Mouse (Mus musculus): ENCODE measurements at regions not wholly inside any gene's neighbourhood (a gene's known extent, or its start where the extent isn't known, plus 50 kb on each side); places are given as distances from the start of the nearest gene placed in this dataset.

DNA sequence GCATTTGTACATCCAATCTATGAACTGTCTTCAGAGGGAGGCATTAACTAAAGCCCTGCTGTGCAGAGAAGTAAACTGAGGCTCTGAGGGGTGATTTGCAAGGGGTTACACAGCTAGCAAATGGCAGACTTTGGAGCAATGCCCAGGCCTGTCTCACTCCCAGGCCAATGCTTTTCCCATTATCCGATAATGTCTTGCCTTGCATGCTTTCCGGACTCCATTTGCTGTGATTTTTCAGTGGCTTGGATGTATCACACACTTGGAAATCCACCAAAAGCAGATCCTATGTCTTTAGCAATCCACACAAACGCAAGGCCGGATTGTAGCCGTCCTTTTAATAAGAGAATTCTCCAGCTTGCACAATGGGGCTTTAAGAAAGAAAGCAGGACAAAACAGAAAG, 281.7 kb upstream of the Ppargc1a start:
- Histone ChIP-seq H3K4me3 (ENCODE audit: insufficient read depth, low read depth, low read length) (no peak overlapping the region), H3K27ac (ENCODE audit: insufficient read depth, low read depth, low read length) (no peak overlapping the region), H3K36me3 (ENCODE audit: control insufficient read depth, insufficient read depth, low read length) (no peaks in the 10 kb centered on the region), H3K27me3 (replicated peaks; ENCODE audit: control insufficient read depth, insufficient read depth, low read length) (no peaks in the 10 kb centered on the region), H3K4me1 (ENCODE audit: control insufficient read depth, insufficient read depth, low read length) (no peaks in the 10 kb centered on the region)
- no peak for TF ChIP-seq CTCF (conservative IDR thresholded peaks at IDR 0.05; ENCODE audit: insufficient read depth, insufficient read length, low read depth, low read length)
- WGBS, result 81% methylated on average over 5 of the region's 5 CpGs
- no peak for DNase-seq

- H3K4me1 ChIP-seq (ENCODE audit: control insufficient read depth, insufficient read depth, low read length), result no peaks in the 10 kb centered on the region
- no peaks in the 10 kb centered on the region for H3K27me3 ChIP-seq (replicated peaks; ENCODE audit: control insufficient read depth, insufficient read depth, low read length)
- TF ChIP-seq CTCF (conservative IDR thresholded peaks at IDR 0.05; ENCODE audit: insufficient read depth, insufficient read length, low read depth, low read length) (no peak), POLR2A (IDR thresholded peaks at IDR 0.05; ENCODE audit: low read depth, low read length) (no peak)
- DNase-seq, result no peak
- 82% methylated on average over 5 of the region's 5 CpGs for WGBS
- no peak overlapping the region for H3K4me3 ChIP-seq (ENCODE audit: insufficient read depth, low read depth, low read length)
- H3K36me3 ChIP-seq (ENCODE audit: control insufficient read depth, insufficient read depth, low read length), result no peaks in the 10 kb centered on the region
- H3K27ac ChIP-seq (ENCODE audit: insufficient read depth, low read depth, low read length), result no peak overlapping the region
Observed at GRCm38 (mm10) chr5:51842189-51842588, 274.7 kb upstream of the Ppargc1a start.

GRCm38 (mm10) chr5:51841763-51842162, 274.2 kb upstream of the Ppargc1a start:
- Histone ChIP-seq H3K27ac (ENCODE audit: insufficient read depth, low read depth, low read length) (no peak overlapping the region), H3K4me1 (ENCODE audit: control insufficient read depth, insufficient read depth, low read length) (no peaks in the 10 kb centered on the region), H3K36me3 (ENCODE audit: control insufficient read depth, insufficient read depth, low read length) (no peaks in the 10 kb centered on the region), H3K4me3 (ENCODE audit: insufficient read depth, low read depth, low read length) (no peak overlapping the region), H3K27me3 (replicated peaks; ENCODE audit: control insufficient read depth, insufficient read depth, low read length) (no peaks in the 10 kb centered on the region)
- no peak for DNase-seq
- TF ChIP-seq POLR2A (IDR thresholded peaks at IDR 0.05; ENCODE audit: low read depth, low read length), result no peak
- TF ChIP-seq CTCF (conservative IDR thresholded peaks at IDR 0.05; ENCODE audit: insufficient read depth, insufficient read length, low read depth, low read length), result no peak
- 85% methylated on average over 2 of the region's 2 CpGs for WGBS

GRCm38 (mm10) chr5:51840638-51841329, 273.3 kb upstream of the Ppargc1a start:
- no peaks in the 10 kb centered on the region for H3K36me3 ChIP-seq (ENCODE audit: control insufficient read depth, insufficient read depth, low read length)
- WGBS, result 89% methylated on average over 11 of the region's 11 CpGs
- H3K27me3 ChIP-seq (replicated peaks; ENCODE audit: control insufficient read depth, insufficient read depth, low read length), result no peaks in the 10 kb centered on the region
- no peak overlapping the region for H3K27ac ChIP-seq (ENCODE audit: insufficient read depth, low read depth, low read length)
- H3K4me1 ChIP-seq (ENCODE audit: control insufficient read depth, insufficient read depth, low read length), result no peaks in the 10 kb centered on the region
- no peak overlapping the region for H3K4me3 ChIP-seq (ENCODE audit: insufficient read depth, low read depth, low read length)
- DNase-seq, result no peak
- no peak for TF ChIP-seq POLR2A (IDR thresholded peaks at IDR 0.05; ENCODE audit: low read depth, low read length)
- TF ChIP-seq CTCF (conservative IDR thresholded peaks at IDR 0.05; ENCODE audit: insufficient read depth, insufficient read length, low read depth, low read length), result no peak

DNA sequence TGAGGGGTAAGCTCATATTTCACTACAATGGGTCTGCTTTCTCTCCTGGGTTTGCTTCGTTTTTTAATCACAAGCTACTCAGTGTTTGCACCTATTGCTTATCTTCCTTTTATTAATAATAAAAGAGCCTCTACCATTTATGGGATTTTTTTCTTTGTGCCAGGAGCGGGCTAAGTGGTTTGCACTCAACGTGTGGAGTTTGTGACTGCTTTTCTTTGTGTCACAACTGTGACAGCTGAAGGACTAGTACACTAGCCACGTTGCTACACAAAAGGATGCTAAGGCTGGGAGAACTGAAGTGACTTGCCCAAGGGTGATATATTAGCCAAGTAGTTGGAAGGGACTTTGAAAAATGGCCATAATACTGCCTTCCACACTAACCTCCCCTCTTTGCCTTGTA, 271.8 kb upstream of the Ppargc1a start:
- H3K27ac ChIP-seq (ENCODE audit: insufficient read depth, low read depth, low read length), result no peak overlapping the region
- H3K4me3 ChIP-seq (ENCODE audit: insufficient read depth, low read depth, low read length), result no peak overlapping the region
- no peaks in the 10 kb centered on the region for H3K36me3 ChIP-seq (ENCODE audit: control insufficient read depth, insufficient read depth, low read length)
- 56% methylated on average over 4 of the region's 4 CpGs for WGBS
- no peaks in the 10 kb centered on the region for H3K27me3 ChIP-seq (replicated peaks; ENCODE audit: control insufficient read depth, insufficient read depth, low read length)
- DNase-seq, result no peak
- no peaks in the 10 kb centered on the region for H3K4me1 ChIP-seq (ENCODE audit: control insufficient read depth, insufficient read depth, low read length)
- TF ChIP-seq POLR2A (IDR thresholded peaks at IDR 0.05; ENCODE audit: low read depth, low read length) (no peak), CTCF (conservative IDR thresholded peaks at IDR 0.05; ENCODE audit: insufficient read depth, insufficient read length, low read depth, low read length) (no peak)

GRCm38 (mm10) chr5:51830551-51830950, 263.0 kb upstream of the Ppargc1a start:
- no peaks in the 10 kb centered on the region for H3K27me3 ChIP-seq (replicated peaks; ENCODE audit: control insufficient read depth, insufficient read depth, low read length)
- no peak overlapping the region for H3K4me3 ChIP-seq (ENCODE audit: insufficient read depth, low read depth, low read length)
- TF ChIP-seq POLR2A (IDR thresholded peaks at IDR 0.05; ENCODE audit: low read depth, low read length) (no peak), CTCF (conservative IDR thresholded peaks at IDR 0.05; ENCODE audit: insufficient read depth, insufficient read length, low read depth, low read length) (no peak)
- H3K36me3 ChIP-seq (ENCODE audit: control insufficient read depth, insufficient read depth, low read length), result no peaks in the 10 kb centered on the region
- no peak overlapping the region for H3K27ac ChIP-seq (ENCODE audit: insufficient read depth, low read depth, low read length)
- no peaks in the 10 kb centered on the region for H3K4me1 ChIP-seq (ENCODE audit: control insufficient read depth, insufficient read depth, low read length)
- WGBS, result 54% methylated on average over 6 of the region's 6 CpGs
- DNase-seq, result no peak

DNA sequence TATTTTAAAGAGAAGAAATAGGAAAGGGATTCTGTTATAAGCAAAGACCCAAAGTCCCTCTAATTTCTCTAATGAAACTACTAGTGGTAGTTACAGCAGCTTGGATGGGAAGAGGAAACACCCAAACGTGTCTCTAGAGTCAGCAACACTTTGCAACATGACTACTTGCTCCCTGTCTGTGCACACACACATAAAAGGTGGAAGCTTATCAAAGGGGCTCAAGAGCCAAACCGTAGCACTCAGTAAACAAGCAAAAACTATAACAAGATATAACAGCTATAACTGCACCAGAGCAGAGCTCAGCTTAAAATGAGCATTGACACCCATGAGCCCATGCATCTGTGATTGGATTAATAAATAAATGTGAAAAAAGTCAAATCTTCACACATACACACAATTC, 262.5 kb upstream of the Ppargc1a start:
- H3K27ac ChIP-seq (ENCODE audit: insufficient read depth, low read depth, low read length), result no peak overlapping the region
- no peaks in the 10 kb centered on the region for H3K4me1 ChIP-seq (ENCODE audit: control insufficient read depth, insufficient read depth, low read length)
- H3K27me3 ChIP-seq (replicated peaks; ENCODE audit: control insufficient read depth, insufficient read depth, low read length), result no peaks in the 10 kb centered on the region
- TF ChIP-seq CTCF (conservative IDR thresholded peaks at IDR 0.05; ENCODE audit: insufficient read depth, insufficient read length, low read depth, low read length) (no peak), POLR2A (IDR thresholded peaks at IDR 0.05; ENCODE audit: low read depth, low read length) (no peak)
- H3K4me3 ChIP-seq (ENCODE audit: insufficient read depth, low read depth, low read length), result no peak overlapping the region
- WGBS, result 57% methylated on average over 2 of the region's 2 CpGs
- H3K36me3 ChIP-seq (ENCODE audit: control insufficient read depth, insufficient read depth, low read length), result no peaks in the 10 kb centered on the region
- DNase-seq, result no peak
